Mouse (Mus musculus) olfactory bulb, adult 2 months (tissue): ENCODE results near the gene Gm10490.
A peak's percentile ranks its signal among the peaks of the same experiment; 100 is the strongest.

Experiments used
- CTCF ChIP-seq: fragments of 200-500 bp; IDR thresholded peaks from 2 replicates; pipeline ENCODE4 v1.5.1; 2012; ENCODE audit warnings: low read depth, mild to moderate bottlenecking, low read length, moderate library complexity; ENCODE audit not compliant: insufficient read depth
- POLR2A ChIP-seq: fragments of 200-500 bp; IDR thresholded peaks from 2 replicates; pipeline ENCODE4 v1.6.1; 2012; ENCODE audit warnings: mild to moderate bottlenecking, low read depth, low read length, moderate library complexity; ENCODE audit not compliant: insufficient read depth

- TF ChIP-seq POLR2A (peak; percentile 60; the same call in 1 of the 2 replicates), CTCF (no peak)
Measured at GRCm38 (mm10) chrX:7898880-7899874, 10.2 kb upstream of the Gm10490 start, which contains the start of the genes Pqbp1 and Timm17b.
